ENCODE assay signal across 38 mouse cellular contexts in genomic region chr11:109785392-109785791, GRCm38 (mm10). TPM values are rescaled to one million over a fixed set of nuclear protein-coding genes. Genes with fewer than 3 reads are reported as not detected.
DNase-seq lines count a peak whose midpoint lies in the region; ATAC-seq lines count a peak whose summit lies in the region.
"Had no signal": no experiment of that assay in that cellular context is flagged by ENCODE, and none has a peak within 500 bp of the region (broad histone marks: within the 10 kb centered on the region; RNA-seq: fewer than 3 reads in every experiment).

No protein-coding gene starts in this region.

- H3K9me3 ChIP-seq in embryonic facial prominence, embryonic 11.5 days (replicated peaks; ENCODE audit: control insufficient read depth, low read length): no peaks in the 10 kb centered on the region
- no peaks in the 10 kb centered on the region for H3K9me3 ChIP-seq in embryonic facial prominence, embryonic 10.5 days
- H3K9me3 ChIP-seq: embryonic facial prominence, embryonic 12.5 days; heart, embryonic 12.5 days; hindbrain, embryonic 13.5 days; limb, embryonic 13.5 days; lung, embryonic 15.5 days; megakaryocyte, embryonic 14.5 days; midbrain, embryonic 12.5 days; neural tube, embryonic 13.5 days had no signal

- no peak overlapping the region for H3K9ac ChIP-seq in embryonic facial prominence, embryonic 11.5 days (replicated peaks; ENCODE audit: low read length)
- H3K9ac ChIP-seq: embryonic facial prominence, embryonic 12.5 days; heart, embryonic 12.5 days; hindbrain, embryonic 13.5 days; limb, embryonic 13.5 days; lung, embryonic 15.5 days; midbrain, embryonic 12.5 days; neural tube, embryonic 13.5 days had no signal

- no peak overlapping the region for H3K4me3 ChIP-seq in embryonic facial prominence, embryonic 11.5 days (ENCODE audit: low read depth, low read length)
- no peak overlapping the region for H3K4me3 ChIP-seq in embryonic facial prominence, embryonic 10.5 days
- H3K4me3 ChIP-seq: embryonic facial prominence, embryonic 12.5 days; gastrocnemius, adult 2 months; heart, adult 2 months; heart, embryonic 12.5 days; hindbrain, embryonic 13.5 days; limb, embryonic 13.5 days; lung, embryonic 15.5 days; megakaryocyte, embryonic 14.5 days; midbrain, embryonic 12.5 days; neural tube, embryonic 13.5 days had no signal

- peak; percentile 9 for DNase-seq in embryonic facial prominence, embryonic 11.5 days (ENCODE audit: low spot score)
- DNase-seq in embryonic facial prominence, embryonic 10.5 days (ENCODE audit: low spot score): no peak
- DNase-seq in layer of hippocampus, adult 11-12 months (ENCODE audit: low spot score): peak; percentile 14
- DNase-seq in layer of hippocampus, postnatal 25 days (ENCODE audit: extremely low spot score in 1 of 2, low spot score in 1 of 2): no peak
- peak; percentile 24 for DNase-seq in right cerebral cortex, adult 18-20 months
- no peak for DNase-seq in right cerebral cortex, postnatal 14 days
- DNase-seq in forelimb bud, embryonic 11.5 days (ENCODE audit: low read depth, low spot score): peak; percentile 4
- DNase-seq in lung, postnatal 25 days (ENCODE audit: low spot score): no peak
- DNase-seq: adrenal gland, postnatal 25 days; cerebellum, adult 8-10 months; cerebellum, postnatal 25 days; gastrocnemius, adult 2 months; heart, adult 2 months; heart, postnatal 4 days; kidney, adult 8-10 months; kidney, postnatal 4 days; lung, postnatal 36 days; thymus, adult 2 months; thymus, postnatal 36 days had no signal

- WGBS in embryonic facial prominence, embryonic 11.5 days: 69% methylated on average over 5 of the region's 5 CpGs
- WGBS in embryonic facial prominence, embryonic 10.5 days: 67% methylated on average over 5 of the region's 5 CpGs

- no peaks in the 10 kb centered on the region for H3K4me1 ChIP-seq in embryonic facial prominence, embryonic 11.5 days (ENCODE audit: control insufficient read depth, insufficient read depth, low read length)
- H3K4me1 ChIP-seq in embryonic facial prominence, embryonic 10.5 days: no peaks in the 10 kb centered on the region
- H3K4me1 ChIP-seq: embryonic facial prominence, embryonic 12.5 days; heart, embryonic 12.5 days; hindbrain, embryonic 13.5 days; limb, embryonic 13.5 days; lung, embryonic 15.5 days; megakaryocyte, embryonic 14.5 days; midbrain, embryonic 12.5 days; neural tube, embryonic 13.5 days had no signal

- H3K27me3 ChIP-seq in embryonic facial prominence, embryonic 11.5 days (ENCODE audit: control insufficient read depth, insufficient read depth, low read length): no peaks in the 10 kb centered on the region
- no peaks in the 10 kb centered on the region for H3K27me3 ChIP-seq in embryonic facial prominence, embryonic 10.5 days (replicated peaks; ENCODE audit: low read depth, poor library complexity, severe bottlenecking)
- H3K27me3 ChIP-seq: embryonic facial prominence, embryonic 12.5 days; heart, embryonic 12.5 days; hindbrain, embryonic 13.5 days; limb, embryonic 13.5 days; lung, embryonic 15.5 days; midbrain, embryonic 12.5 days; neural tube, embryonic 13.5 days had no signal

- no peaks in the 10 kb centered on the region for H3K36me3 ChIP-seq in embryonic facial prominence, embryonic 11.5 days (replicated peaks; ENCODE audit: control insufficient read depth, insufficient read depth, low read depth, low read length)
- no peaks in the 10 kb centered on the region for H3K36me3 ChIP-seq in embryonic facial prominence, embryonic 10.5 days (replicated peaks)
- H3K36me3 ChIP-seq: embryonic facial prominence, embryonic 12.5 days; heart, embryonic 12.5 days; hindbrain, embryonic 13.5 days; limb, embryonic 13.5 days; lung, embryonic 15.5 days; midbrain, embryonic 12.5 days; neural tube, embryonic 13.5 days had no signal

- no peak overlapping the region for H3K4me2 ChIP-seq in embryonic facial prominence, embryonic 11.5 days (ENCODE audit: low read depth, low read length)
- H3K4me2 ChIP-seq: embryonic facial prominence, embryonic 12.5 days; heart, embryonic 12.5 days; hindbrain, embryonic 13.5 days; limb, embryonic 13.5 days; liver, embryonic 11.5 days; lung, embryonic 15.5 days; midbrain, embryonic 12.5 days; neural tube, embryonic 13.5 days had no signal

- no peak overlapping the region for H3K27ac ChIP-seq in embryonic facial prominence, embryonic 11.5 days (replicated peaks; ENCODE audit: low read depth, low read length)
- no peak overlapping the region for H3K27ac ChIP-seq in embryonic facial prominence, embryonic 10.5 days (replicated peaks)
- H3K27ac ChIP-seq: embryonic facial prominence, embryonic 12.5 days; gastrocnemius, adult 2 months; heart, adult 2 months; hindbrain, embryonic 13.5 days; kidney, postnatal 0 days; limb, embryonic 13.5 days; lung, embryonic 15.5 days; midbrain, embryonic 12.5 days; neural tube, embryonic 13.5 days; stomach, postnatal 0 days had no signal

- ATAC-seq in embryonic facial prominence, embryonic 11.5 days (replicated peaks; ENCODE audit: insufficient number of reproducible peaks, low FRiP score, low TSS enrichment, low read depth): no peak
- ATAC-seq: intestine, embryonic 16.5 days had no signal

RNA-seq across cellular contexts. Expression of gene 1700012B07Rik, which starts 42.5 kb away (rescaled TPM):
- polyA plus RNA-seq in embryonic facial prominence, embryonic 11.5 days (2014; fragmentation: Nextera tagmentation; extraction: Ambion mirVana): not detected in 2 replicates
- not detected in 2 replicates for polyA plus RNA-seq in embryonic facial prominence, embryonic 10.5 days (2016; fragmentation: Nextera tagmentation; extraction: Ambion mirVana)
- not detected for total RNA-seq in layer of hippocampus, postnatal 25 days (2021)
- total RNA-seq: adrenal gland, postnatal 25 days; gastrocnemius, adult 2 months; gastrocnemius, postnatal 4 days; heart, adult 2 months; heart, postnatal 4 days; left cerebral cortex, adult 18-20 months; left cerebral cortex, postnatal 14 days; midbrain, postnatal 0 days had no signal
- polyA plus RNA-seq: embryonic facial prominence, embryonic 12.5 days; frontal cortex, adult 2 months; heart, adult 2 months; heart, embryonic 12.5 days; heart, postnatal 0 days; hindbrain, embryonic 13.5 days; intestine, embryonic 16.5 days; kidney, postnatal 0 days; limb, embryonic 13.5 days; liver, embryonic 11.5 days; lung, embryonic 15.5 days; midbrain, embryonic 12.5 days; midbrain, postnatal 0 days; neural tube, embryonic 13.5 days; spleen, adult 2 months; stomach, postnatal 0 days had no signal

Comparison
In these comparisons a context has a peak if more than half of its experiments do, and no peak if none do; other contexts are left out.
1. DNase-seq: peak in embryonic facial prominence, embryonic 11.5 days (single experiment), layer of hippocampus, adult 11-12 months (single experiment), right cerebral cortex, adult 18-20 months (single experiment) and forelimb bud, embryonic 11.5 days (single experiment); none in embryonic facial prominence, embryonic 10.5 days (single experiment), layer of hippocampus, postnatal 25 days (0 of 2), right cerebral cortex, postnatal 14 days (single experiment) and lung, postnatal 25 days (single experiment).